Mouse (Mus musculus) thymus, postnatal 4 days (tissue): ENCODE results near the gene Aqp11.

Experiments used
- DNase-seq: peaks from one replicate; pipeline ENCODE4 v3.0.0; 2021

Gene Aqp11

GRCm38 (mm10) chr7:97737638-97738456 lies at the start of gene Aqp11:
TSS of gene Aqp11 (minus strand) at chr7:97738289.
- peak; percentile 89 for DNase-seq

- DNase-seq = no peak
Measured at GRCm38 (mm10) chr7:97783523-97783922, 45.4 kb upstream of the Aqp11 start.

- DNase-seq = no peak
Measured at GRCm38 (mm10) chr7:97781496-97781895, 43.4 kb upstream of the Aqp11 start.

GRCm38 (mm10) chr7:97780815-97781214 lies 42.7 kb upstream of the Aqp11 start:
- no peak for DNase-seq

GRCm38 (mm10) chr7:97780222-97780621 lies 42.1 kb upstream of the Aqp11 start:
- DNase-seq = no peak

GRCm38 (mm10) chr7:97777191-97777590 lies 39.1 kb upstream of the Aqp11 start:
- peak; percentile 36 for DNase-seq

- DNase-seq = no peak
Measured at GRCm38 (mm10) chr7:97775923-97776322, 37.8 kb upstream of the Aqp11 start.

GRCm38 (mm10) chr7:97775380-97775779 lies 37.3 kb upstream of the Aqp11 start:
- DNase-seq = no peak

- DNase-seq = no peak
Measured at GRCm38 (mm10) chr7:97770841-97771620, 32.9 kb upstream of the Aqp11 start.

- DNase-seq = no peak
Measured at GRCm38 (mm10) chr7:97769020-97769419, 30.9 kb upstream of the Aqp11 start.

- DNase-seq = no peak
Measured at GRCm38 (mm10) chr7:97767841-97768240, 29.8 kb upstream of the Aqp11 start.

GRCm38 (mm10) chr7:97766406-97767166 lies 28.5 kb upstream of the Aqp11 start:
- DNase-seq = no peak

GRCm38 (mm10) chr7:97765963-97766347 lies 27.9 kb upstream of the Aqp11 start:
- no peak for DNase-seq

GRCm38 (mm10) chr7:97765181-97765962 lies 27.3 kb upstream of the Aqp11 start:
- DNase-seq = no peak

GRCm38 (mm10) chr7:97764591-97764990 lies 26.5 kb upstream of the Aqp11 start:
- DNase-seq = no peak

GRCm38 (mm10) chr7:97756967-97757881 lies 19.1 kb upstream of the Aqp11 start:
- DNase-seq = no peak

GRCm38 (mm10) chr7:97749207-97750190 lies 11.4 kb upstream of the Aqp11 start:
- peak; percentile 67 for DNase-seq

- peak; percentile 52 for DNase-seq
Measured at GRCm38 (mm10) chr7:97748527-97749206, 10.6 kb upstream of the Aqp11 start.

GRCm38 (mm10) chr7:97747787-97748497 lies 9.9 kb upstream of the Aqp11 start:
- peak; percentile 93 for DNase-seq
